Mouse (Mus musculus): ENCODE measurements around the gene Eci1.

GRCm38 (mm10) chr17:24488186-24488661, 61.8 kb downstream of the Eci1 start, which contains the start of gene Caskin1:
- no peak for TF ChIP-seq CTCF (IDR thresholded peaks at IDR 0.05; ENCODE audit: borderline replicate concordance, insufficient read depth, low read length)
- TF ChIP-seq POLR2A (IDR thresholded peaks at IDR 0.05; ENCODE audit: low read depth, low read length) = no peak

Measured in embryonic fibroblast, embryonic 13.5 days (primary cell).